Mouse (Mus musculus) midbrain, postnatal 0 days (tissue): ENCODE measurements at regions not wholly inside any gene's neighbourhood (a gene's known extent, or its start where the extent isn't known, plus 50 kb on each side); places are given as distances from the start of the nearest gene placed in this dataset.

Experiments
- ATAC-seq: fragments of 200-750 bp; cut with Nextera tagmentation; 2 replicates; pipeline ENCODE4 v1.8.0; 2017; ENCODE audit warnings: moderate number of reproducible peaks, mild to moderate bottlenecking, moderate TSS enrichment, moderate library complexity; ENCODE audit not compliant: low FRiP score
- DNase-seq: peaks from one replicate; pipeline ENCODE4 v3.0.0-alpha.2; 2015; ENCODE audit warnings: low spot score
- H3K27ac ChIP-seq: fragments of 300-500 bp; sonication (generic); 2 replicates; pipeline ENCODE4 v1.5.1; 2014; ENCODE audit warnings: low read depth, mild to moderate bottlenecking, low read length, mixed read lengths
- H3K27me3 ChIP-seq: fragments of 300-500 bp; sonication (generic); 2 replicates; pipeline ENCODE4 v1.6.1; 2014; ENCODE audit warnings: low read length, control low read depth, mixed read lengths; ENCODE audit not compliant: insufficient read depth
- H3K36me3 ChIP-seq: fragments of 300-500 bp; sonication (generic); 2 replicates; pipeline ENCODE4 v1.6.1; 2014; ENCODE audit warnings: low read length, control low read depth, mixed read lengths; ENCODE audit not compliant: insufficient read depth
- H3K4me1 ChIP-seq: fragments of 300-500 bp; sonication (generic); 2 replicates; pipeline ENCODE4 v1.6.1; 2014; ENCODE audit warnings: mild to moderate bottlenecking, control low read depth, antibody characterized with exemption, low read length, mixed read lengths; ENCODE audit not compliant: insufficient read depth
- H3K4me2 ChIP-seq: fragments of 300-500 bp; sonication (generic); 2 replicates; pipeline ENCODE4 v1.6.1; 2014; ENCODE audit warnings: low read depth, mild to moderate bottlenecking, low read length, mixed read lengths; ENCODE audit not compliant: poor library complexity, severe bottlenecking
- H3K4me3 ChIP-seq: fragments of 300-500 bp; sonication (generic); 2 replicates; pipeline ENCODE4 v1.5.1; 2014; ENCODE audit warnings: low read depth, mild to moderate bottlenecking, low read length, moderate library complexity
- H3K9ac ChIP-seq: fragments of 300-500 bp; sonication (generic); replicated peaks from 2 replicates; pipeline ENCODE4 v1.6.1; 2014; ENCODE audit warnings: mild to moderate bottlenecking, low read length, moderate library complexity, mixed read lengths; ENCODE audit not compliant: poor library complexity, severe bottlenecking
- H3K9me3 ChIP-seq: fragments of 300-500 bp; sonication (generic); 2 replicates; pipeline ENCODE4 v1.6.1; 2016; ENCODE audit warnings: low read length, control low read depth
- CTCF ChIP-seq: IDR thresholded peaks from 2 replicates; pipeline ENCODE4 v1.5.1; 2016; ENCODE audit warnings: antibody characterized with exemption, mild to moderate bottlenecking
- WGBS: fragments of 180-500 bp; shearing (Covaris S2); extraction: QIAGEN DNeasy Blood & Tissue Kit; methylation state at CpG from one replicate; pipeline ENCODE4 v1.1.7; 2014; 5-methylcytosine and 5-hydroxymethylcytosine counted together

- WGBS = 61% methylated on average over 2 of the region's 2 CpGs
- no peaks in the 10 kb centered on the region for H3K9me3 ChIP-seq
- peak overlapping the region; percentile 57 for H3K27ac ChIP-seq
- no peaks in the 10 kb centered on the region for H3K27me3 ChIP-seq
- ATAC-seq = peak; percentile 68; the same call in 1 of the 2 replicates
- no peak overlapping the region for H3K4me2 ChIP-seq
- H3K4me1 ChIP-seq = 0 out of 2 replicates have a peak, but pooled peaks cover 3% of the 10 kb centered on the region
- H3K4me3 ChIP-seq = no peak overlapping the region
- TF ChIP-seq CTCF = no peak
- peak; percentile 17 for DNase-seq
- no peak overlapping the region for H3K9ac ChIP-seq
- H3K36me3 ChIP-seq = no peaks in the 10 kb centered on the region
These were observed 76.9 kb downstream of the Pxdc1 start for GRCm38 (mm10) chr13:34576392-34576791.

DNA sequence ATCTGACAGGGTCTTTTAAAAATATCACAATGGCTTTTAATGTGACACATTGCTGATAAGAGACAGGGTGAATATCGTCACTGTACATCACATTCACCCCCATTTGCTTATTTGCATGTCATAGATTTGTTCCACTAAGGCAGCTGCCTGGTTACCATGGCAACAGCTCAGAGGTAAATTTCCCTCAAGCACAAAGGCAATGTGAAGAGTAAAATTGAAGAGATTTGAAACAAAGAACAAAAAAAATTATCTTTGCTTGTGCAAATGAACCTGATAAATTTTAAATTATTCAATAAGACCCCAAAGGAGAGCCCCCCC lies 77.3 kb downstream of the Pxdc1 start:
- peak; percentile 87 for DNase-seq
- Histone ChIP-seq H3K4me2 (no peak overlapping the region), H3K4me3 (no peak overlapping the region), H3K9me3 (no peaks in the 10 kb centered on the region), H3K9ac (no peak overlapping the region), H3K4me1 (0 out of 2 replicates have a peak, but pooled peaks cover 3% of the 10 kb centered on the region), H3K27me3 (no peaks in the 10 kb centered on the region), H3K36me3 (no peaks in the 10 kb centered on the region), H3K27ac (peak overlapping the region; percentile 57)
- peak; percentile 92 for ATAC-seq
- WGBS = 11% methylated on average over 1 of the region's 1 CpGs
- TF ChIP-seq CTCF = no peak

- no peak overlapping the region for H3K4me3 ChIP-seq
- H3K9ac ChIP-seq = no peak overlapping the region
- no peaks in the 10 kb centered on the region for H3K36me3 ChIP-seq
- H3K27me3 ChIP-seq = no peaks in the 10 kb centered on the region
- H3K9me3 ChIP-seq = no peaks in the 10 kb centered on the region
- TF ChIP-seq CTCF = no peak
- DNase-seq = peak; percentile 69
- H3K4me1 ChIP-seq = 0 out of 2 replicates have a peak, but pooled peaks cover 3% of the 10 kb centered on the region
- peak overlapping the region; percentile 57 for H3K27ac ChIP-seq
- WGBS = 17% methylated on average over 2 of the region's 2 CpGs
- ATAC-seq = peak; percentile 63
- H3K4me2 ChIP-seq = no peak overlapping the region
These were observed 77.9 kb downstream of the Pxdc1 start for GRCm38 (mm10) chr13:34575179-34575996.

DNA sequence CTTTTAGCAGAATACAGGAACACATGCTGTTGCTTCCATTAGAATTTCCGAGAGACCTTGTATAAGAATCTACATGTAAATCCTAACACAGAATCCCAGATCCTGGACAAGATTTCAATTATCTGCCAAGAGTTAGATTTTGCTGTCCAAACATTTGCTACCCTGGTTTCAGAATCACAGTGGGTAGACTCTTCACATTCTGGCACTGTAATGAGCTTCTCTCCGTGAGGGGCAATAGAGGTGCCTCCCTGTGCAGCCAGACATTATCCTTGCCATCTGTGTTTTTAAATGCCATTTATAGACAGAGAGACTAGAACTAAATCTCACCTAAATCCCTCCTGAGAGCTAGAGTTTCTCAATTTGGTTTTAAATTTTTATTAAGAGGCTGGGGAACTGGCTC lies 84.0 kb downstream of the Pxdc1 start:
- Histone ChIP-seq H3K4me1 (no peaks in the 10 kb centered on the region), H3K9me3 (no peaks in the 10 kb centered on the region), H3K9ac (no peak overlapping the region), H3K36me3 (no peaks in the 10 kb centered on the region), H3K27ac (no peak overlapping the region), H3K4me2 (no peak overlapping the region), H3K27me3 (no peaks in the 10 kb centered on the region), H3K4me3 (no peak overlapping the region)
- WGBS = 43% methylated on average over 2 of the region's 2 CpGs
- ATAC-seq (no peak), DNase-seq (peak; percentile 21)
- TF ChIP-seq CTCF = no peak

- H3K4me2 ChIP-seq = no peak overlapping the region
- no peak for DNase-seq
- H3K9me3 ChIP-seq = no peaks in the 10 kb centered on the region
- no peak overlapping the region for H3K4me3 ChIP-seq
- no peak overlapping the region for H3K9ac ChIP-seq
- TF ChIP-seq CTCF = no peak
- 97% methylated on average over 1 of the region's 1 CpGs for WGBS
- no peaks in the 10 kb centered on the region for H3K27me3 ChIP-seq
- ATAC-seq = no peak
- H3K36me3 ChIP-seq = no peaks in the 10 kb centered on the region
- no peaks in the 10 kb centered on the region for H3K4me1 ChIP-seq
- no peak overlapping the region for H3K27ac ChIP-seq
These were observed 86.6 kb downstream of the Pxdc1 start for GRCm38 (mm10) chr13:34566687-34567086.

GRCm38 (mm10) chr13:34550130-34550884 lies 103.0 kb downstream of the Pxdc1 start:
- ATAC-seq (no peak), DNase-seq (no peak)
- no peaks in the 10 kb centered on the region for H3K27me3 ChIP-seq
- H3K4me3 ChIP-seq = no peak overlapping the region
- H3K36me3 ChIP-seq = no peaks in the 10 kb centered on the region
- no peaks in the 10 kb centered on the region for H3K9me3 ChIP-seq
- no peak overlapping the region for H3K9ac ChIP-seq
- H3K4me1 ChIP-seq = no peaks in the 10 kb centered on the region
- WGBS = 70% methylated on average over 5 of the region's 5 CpGs
- TF ChIP-seq CTCF = no peak
- no peak overlapping the region for H3K4me2 ChIP-seq
- H3K27ac ChIP-seq = no peak overlapping the region
